Mouse (Mus musculus): Measurements from ENCODE around the gene Ddx27. TPM values are rescaled to one million over a fixed set of nuclear protein-coding genes. Genes with fewer than 3 reads are reported as not detected.

Gene Ddx27
- total RNA-seq, 1 experiment from 2014 or later: 35.8 TPM

- DNase-seq: peak; percentile 93
These were observed 48.2 kb downstream of the Ddx27 start, which contains the start of gene Znfx1 for GRCm38 (mm10) chr2:167062965-167063880. Gene Znfx1 (minus strand): TSS chr2:167063015.

- DNase-seq: no peak
These were observed 49.0 kb downstream of the Ddx27 start for GRCm38 (mm10) chr2:167063906-167064496.

- no peak for DNase-seq
These were observed 49.8 kb downstream of the Ddx27 start for GRCm38 (mm10) chr2:167064601-167065295.

- no peak for DNase-seq
These were observed 51.0 kb downstream of the Ddx27 start for GRCm38 (mm10) chr2:167066031-167066430.

- DNase-seq: no peak
These were observed 51.8 kb downstream of the Ddx27 start for GRCm38 (mm10) chr2:167066528-167067516.

GRCm38 (mm10) chr2:167067575-167067974 lies 52.6 kb downstream of the Ddx27 start:
- DNase-seq: no peak

GRCm38 (mm10) chr2:167070341-167070740 lies 55.3 kb downstream of the Ddx27 start:
- DNase-seq: no peak

- no peak for DNase-seq
These were observed 56.3 kb downstream of the Ddx27 start for GRCm38 (mm10) chr2:167071266-167071640.

- peak; percentile 95 for DNase-seq
These were observed 56.9 kb downstream of the Ddx27 start for GRCm38 (mm10) chr2:167071641-167072601.

GRCm38 (mm10) chr2:167074587-167074986 lies 59.6 kb downstream of the Ddx27 start:
- no peak for DNase-seq

- DNase-seq: no peak
These were observed 61.4 kb downstream of the Ddx27 start for GRCm38 (mm10) chr2:167076352-167076751.

- DNase-seq: no peak
These were observed 61.8 kb downstream of the Ddx27 start for GRCm38 (mm10) chr2:167076759-167077158.

- no peak for DNase-seq
These were observed 62.4 kb downstream of the Ddx27 start for GRCm38 (mm10) chr2:167077199-167077962.

GRCm38 (mm10) chr2:167078486-167078885 lies 63.5 kb downstream of the Ddx27 start:
- DNase-seq: no peak

- DNase-seq: no peak
These were observed 64.0 kb downstream of the Ddx27 start for GRCm38 (mm10) chr2:167078931-167079495.

GRCm38 (mm10) chr2:167079535-167080257 lies 64.7 kb downstream of the Ddx27 start:
- no peak for DNase-seq

- no peak for DNase-seq
These were observed 65.4 kb downstream of the Ddx27 start for GRCm38 (mm10) chr2:167080387-167080786.

- DNase-seq: no peak
These were observed 66.1 kb downstream of the Ddx27 start for GRCm38 (mm10) chr2:167081135-167081534.

- DNase-seq: no peak
These were observed 66.6 kb downstream of the Ddx27 start for GRCm38 (mm10) chr2:167081639-167082038.
